Mouse (Mus musculus) frontal cortex, postnatal 25 days (tissue): Measurements from ENCODE around the gene Gpr157.
A peak's percentile ranks its signal among the peaks of the same experiment; 100 is the strongest.

Source experiments
- DNase-seq, 2 experiments: peaks; one replicate each; pipeline ENCODE4 v3.0.0; 2022; ENCODE audit warnings: low spot score in 2 of 2

The Gpr157 gene

GRCm38 (mm10) chr4:150109636-150110035 lies 22.5 kb downstream of the Gpr157 start:
- DNase-seq = no peak

DNA sequence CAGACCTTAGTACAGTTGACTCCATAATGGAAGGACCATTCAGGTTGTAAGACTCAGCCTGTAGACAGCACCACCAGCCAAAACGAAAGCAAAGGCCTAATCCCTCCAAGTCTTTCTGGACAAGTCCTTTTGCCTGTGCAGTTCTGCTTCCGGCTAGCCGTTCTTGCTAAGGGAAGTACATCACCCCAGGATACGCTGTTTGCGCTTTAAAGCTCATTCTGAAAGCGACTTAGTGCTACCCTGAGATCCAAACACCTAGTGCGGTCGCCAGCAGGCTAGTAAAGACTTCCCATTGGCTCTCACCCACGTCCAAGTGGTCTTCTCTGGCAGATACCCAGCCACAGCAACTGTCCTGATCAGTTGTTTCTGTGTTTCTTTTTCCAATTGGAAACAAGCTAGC lies 23.2 kb downstream of the Gpr157 start:
- no peak for DNase-seq

DNA sequence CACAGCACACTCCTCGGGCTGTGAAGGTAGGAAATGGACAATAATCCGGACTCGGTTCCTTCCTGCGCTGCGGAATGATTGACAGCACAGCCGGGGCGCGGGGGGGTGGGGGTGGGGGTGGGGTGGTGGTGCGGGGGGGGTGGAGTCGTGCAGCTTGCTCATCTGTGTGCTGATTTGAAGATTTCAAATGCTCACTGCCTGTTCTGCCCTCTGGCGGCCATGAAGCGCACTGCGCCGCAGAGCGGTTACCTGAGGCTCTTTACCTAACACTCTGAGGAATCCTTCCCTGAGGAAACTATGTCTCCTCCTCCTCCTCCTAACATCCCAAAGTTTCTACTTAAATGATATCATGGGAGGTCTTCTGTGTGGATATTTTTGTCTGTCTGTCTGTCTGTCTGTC lies 25.7 kb downstream of the Gpr157 start:
- peak; percentile 58 to 68 for DNase-seq

GRCm38 (mm10) chr4:150114505-150115061 lies 27.4 kb downstream of the Gpr157 start:
- no peak for DNase-seq

GRCm38 (mm10) chr4:150117311-150117710 lies 30.1 kb downstream of the Gpr157 start:
- DNase-seq = no peak

GRCm38 (mm10) chr4:150118163-150118562 lies 31.0 kb downstream of the Gpr157 start:
- DNase-seq = no peak

DNA sequence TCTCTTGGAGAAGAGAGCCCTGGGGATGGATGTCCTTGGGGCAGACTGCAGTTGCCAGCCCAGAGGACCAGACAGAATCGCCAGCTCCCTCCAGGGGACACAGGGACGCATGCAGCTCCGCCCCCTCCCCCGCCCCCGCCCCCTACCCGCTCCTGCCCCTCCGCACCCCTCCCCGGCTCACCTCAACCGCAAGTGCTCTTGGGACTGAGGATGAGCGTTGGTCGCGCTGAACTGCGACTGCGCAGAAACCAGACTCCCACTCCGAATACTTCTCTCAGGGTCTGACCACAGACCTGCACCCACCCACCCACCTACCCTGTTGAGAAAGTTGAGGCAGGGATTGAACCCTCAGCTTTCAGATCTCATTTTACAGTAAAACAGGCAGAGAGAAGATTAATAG lies 31.9 kb downstream of the Gpr157 start, which contains the start of gene Slc2a5:
Slc2a5 (plus strand) TSS at position 229 of the 400 bp plus-strand sequence.
- DNase-seq = no peak

GRCm38 (mm10) chr4:150119640-150120039 lies 32.5 kb downstream of the Gpr157 start:
- no peak for DNase-seq

- no peak for DNase-seq
Measured at GRCm38 (mm10) chr4:150120173-150120833, 33.1 kb downstream of the Gpr157 start.

DNA sequence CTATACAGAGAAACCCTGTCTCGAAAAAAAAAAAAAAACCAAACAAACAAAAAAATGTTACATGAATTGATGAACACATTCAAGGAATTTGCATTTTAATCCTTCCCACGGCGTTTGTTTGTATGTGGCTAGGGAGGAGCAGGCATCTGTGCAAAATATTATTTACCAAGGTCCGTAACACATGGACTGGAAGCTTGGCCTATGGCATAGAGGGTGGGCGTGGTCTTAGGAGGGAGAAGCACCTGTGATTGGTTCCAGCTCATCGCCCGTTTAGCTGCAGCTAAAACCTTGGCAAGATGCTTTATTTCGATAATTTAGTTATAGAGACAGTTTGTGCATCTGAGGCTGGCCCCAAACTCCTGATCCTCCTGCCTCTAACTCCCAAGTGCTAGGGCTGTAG lies 34.3 kb downstream of the Gpr157 start:
- no peak for DNase-seq

- no peak for DNase-seq
Measured at GRCm38 (mm10) chr4:150122476-150122875, 35.3 kb downstream of the Gpr157 start.

DNA sequence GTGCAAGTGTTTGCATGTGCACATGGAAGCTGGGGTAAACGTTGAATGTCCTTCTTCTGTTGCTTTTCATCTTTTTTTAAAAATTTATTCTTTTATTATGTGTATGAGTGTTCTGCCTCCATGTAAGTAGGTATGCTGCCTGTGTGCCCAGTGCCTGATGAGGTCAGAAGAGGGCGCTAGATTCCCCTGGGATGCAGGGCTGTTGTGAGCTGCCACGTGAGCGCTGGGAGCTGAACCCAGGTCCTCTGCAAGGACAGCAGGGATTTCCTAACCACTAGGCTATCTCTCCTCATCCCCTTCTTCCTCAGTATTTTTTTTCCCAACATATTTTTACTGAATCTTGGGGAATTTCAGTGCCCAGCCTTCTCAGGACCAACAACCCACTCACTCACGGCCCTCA lies 39.2 kb downstream of the Gpr157 start:
- DNase-seq = no peak

GRCm38 (mm10) chr4:150127894-150128293 lies 40.7 kb downstream of the Gpr157 start:
- DNase-seq = no peak

DNA sequence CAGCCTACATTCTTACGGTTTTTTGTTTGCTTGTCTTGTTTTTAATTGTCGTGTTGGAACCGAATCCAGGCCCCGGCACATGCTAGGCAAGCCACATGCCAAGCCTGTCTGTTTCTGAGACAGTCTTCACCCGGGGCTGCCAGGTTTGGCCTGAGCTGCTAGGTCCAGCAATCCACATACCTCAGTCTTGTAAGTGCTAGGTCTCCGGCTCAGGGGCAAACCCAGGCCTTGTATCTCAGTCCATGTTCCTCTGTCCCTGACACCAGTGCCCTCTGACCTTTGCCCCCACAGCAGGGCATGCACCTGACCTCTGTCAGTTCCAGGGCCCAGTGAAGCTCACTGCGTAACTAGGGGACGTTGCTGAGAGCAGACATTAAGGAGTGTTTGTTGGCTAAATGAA lies 41.4 kb downstream of the Gpr157 start:
- DNase-seq = no peak

DNA sequence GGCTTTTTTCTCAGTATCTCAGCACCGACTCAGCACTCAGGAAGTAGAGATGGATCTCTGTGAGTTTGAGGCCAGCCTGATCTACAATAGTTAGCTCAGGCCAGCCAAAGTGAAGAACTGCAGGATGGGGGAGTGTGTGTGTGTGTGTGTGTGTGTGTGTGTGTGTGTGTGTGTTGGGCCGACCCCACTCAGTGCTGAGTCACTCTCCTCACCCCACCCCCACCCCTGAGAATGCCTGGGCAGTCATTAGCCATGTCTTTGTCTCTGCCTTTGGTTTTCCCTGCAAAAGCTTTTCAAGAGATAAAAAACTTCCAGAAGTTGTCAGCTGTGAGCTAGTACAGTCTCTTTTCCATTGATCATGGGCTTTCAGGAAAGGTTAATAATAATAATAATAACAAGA lies 43.5 kb downstream of the Gpr157 start:
- no peak for DNase-seq

DNA sequence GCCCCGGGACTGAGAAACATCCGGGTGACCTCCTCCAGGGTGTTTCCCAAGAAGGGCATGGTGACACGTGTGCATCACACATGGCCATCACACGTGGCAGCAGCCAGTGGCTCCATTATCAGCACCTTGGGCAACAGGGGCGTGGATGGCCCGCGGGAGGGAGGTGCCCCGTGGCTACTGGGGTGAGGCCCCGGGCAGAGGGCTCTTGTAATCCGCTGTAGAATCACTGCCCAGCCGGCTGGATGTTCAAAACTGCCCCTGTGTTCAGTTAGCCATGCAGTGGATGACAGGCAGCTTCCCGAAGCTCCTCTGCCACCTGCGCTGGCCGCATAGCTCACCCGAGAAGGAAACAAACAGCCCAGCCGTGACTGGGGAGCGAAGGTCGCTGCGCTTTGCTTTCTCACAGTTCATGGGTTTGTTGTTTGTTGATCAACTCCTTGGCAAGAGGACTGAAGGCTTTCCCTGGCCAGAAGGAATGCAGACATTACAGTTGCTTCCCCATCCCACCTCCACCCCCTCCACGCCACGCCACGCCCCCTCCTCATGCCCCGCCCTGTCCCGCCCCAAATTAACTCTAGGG lies 45.6 kb downstream of the Gpr157 start:
- DNase-seq = no peak

DNA sequence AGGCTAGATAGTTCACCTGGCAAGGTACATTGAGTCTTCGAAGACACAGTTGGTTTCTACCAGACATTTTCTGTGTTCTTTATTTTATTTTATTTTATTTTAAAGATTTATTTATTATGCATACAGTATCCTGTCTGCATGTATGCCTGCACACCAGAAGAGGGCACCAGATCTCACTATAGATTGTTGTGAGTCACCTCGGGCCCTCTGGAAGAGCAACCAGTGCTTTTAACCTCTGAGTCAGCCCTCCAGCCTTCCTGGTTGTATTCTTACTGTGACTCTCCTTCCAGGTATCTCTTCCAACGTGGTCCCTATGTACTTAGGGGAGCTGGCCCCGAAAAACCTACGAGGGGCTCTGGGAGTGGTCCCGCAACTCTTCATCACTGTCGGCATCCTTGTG lies 48.1 kb downstream of the Gpr157 start:
- no peak for DNase-seq

DNA sequence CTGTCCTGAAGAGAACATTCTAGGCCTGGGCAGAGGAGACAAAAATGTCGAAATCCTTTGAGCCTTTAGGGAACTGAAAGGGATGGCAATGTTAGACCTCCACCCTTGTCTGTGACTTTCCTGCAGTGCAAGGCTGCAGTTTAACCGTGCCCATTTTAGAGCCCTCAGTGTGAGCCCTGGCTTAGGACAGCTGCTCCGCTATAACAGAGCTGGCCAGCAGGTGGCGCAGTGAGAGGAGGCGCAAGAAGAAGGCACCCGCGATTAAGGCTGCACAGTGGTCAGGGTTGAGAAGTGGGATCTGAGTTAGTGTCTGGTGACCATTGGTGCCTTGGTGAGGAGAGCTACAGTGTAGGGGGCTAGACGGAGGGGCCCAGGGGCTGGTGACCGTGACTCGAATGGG lies 49.5 kb downstream of the Gpr157 start:
- DNase-seq = peak; percentile 53 to 58

- no peak for DNase-seq
Measured at GRCm38 (mm10) chr4:150137368-150138083, 50.4 kb downstream of the Gpr157 start.

GRCm38 (mm10) chr4:150138084-150138543 lies 50.9 kb downstream of the Gpr157 start:
- DNase-seq = peak; percentile 18 to 37

GRCm38 (mm10) chr4:150139090-150139489 lies 51.9 kb downstream of the Gpr157 start:
- no peak for DNase-seq

- no peak for DNase-seq
Measured at GRCm38 (mm10) chr4:150140346-150140745, 53.2 kb downstream of the Gpr157 start.

DNA sequence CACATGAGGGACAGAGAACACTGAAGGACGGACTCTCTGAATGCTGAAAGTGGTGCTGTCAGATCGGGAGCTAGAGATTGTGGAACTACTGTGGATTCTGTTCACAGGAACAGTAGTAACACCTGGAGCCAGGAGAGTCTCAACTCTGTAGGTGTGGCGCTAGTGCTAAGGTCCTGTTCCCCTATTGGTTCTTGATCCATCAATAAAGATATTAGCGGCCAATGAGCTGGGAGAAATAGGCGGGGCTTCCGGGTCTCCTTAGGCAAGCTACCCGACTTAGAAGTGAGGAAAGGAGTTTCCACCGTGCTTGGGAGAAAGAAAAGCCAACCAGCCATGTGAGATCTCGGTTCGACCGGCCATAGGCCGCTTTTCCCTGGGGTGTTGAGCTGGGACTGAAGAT lies 57.1 kb downstream of the Gpr157 start:
- no peak for DNase-seq
